Mouse (Mus musculus): ENCODE measurements around the gene Yipf1. TPM values are rescaled to one million over a fixed set of nuclear protein-coding genes. Genes with fewer than 3 reads are reported as not detected.
A peak's percentile ranks its signal among the peaks of the same experiment; 100 is the strongest.

Gene Yipf1
- polyA plus RNA-seq (2015; fragmentation: Nextera tagmentation; extraction: Ambion mirVana), result 84.3 and 87.2 TPM in 2 replicates

DNA sequence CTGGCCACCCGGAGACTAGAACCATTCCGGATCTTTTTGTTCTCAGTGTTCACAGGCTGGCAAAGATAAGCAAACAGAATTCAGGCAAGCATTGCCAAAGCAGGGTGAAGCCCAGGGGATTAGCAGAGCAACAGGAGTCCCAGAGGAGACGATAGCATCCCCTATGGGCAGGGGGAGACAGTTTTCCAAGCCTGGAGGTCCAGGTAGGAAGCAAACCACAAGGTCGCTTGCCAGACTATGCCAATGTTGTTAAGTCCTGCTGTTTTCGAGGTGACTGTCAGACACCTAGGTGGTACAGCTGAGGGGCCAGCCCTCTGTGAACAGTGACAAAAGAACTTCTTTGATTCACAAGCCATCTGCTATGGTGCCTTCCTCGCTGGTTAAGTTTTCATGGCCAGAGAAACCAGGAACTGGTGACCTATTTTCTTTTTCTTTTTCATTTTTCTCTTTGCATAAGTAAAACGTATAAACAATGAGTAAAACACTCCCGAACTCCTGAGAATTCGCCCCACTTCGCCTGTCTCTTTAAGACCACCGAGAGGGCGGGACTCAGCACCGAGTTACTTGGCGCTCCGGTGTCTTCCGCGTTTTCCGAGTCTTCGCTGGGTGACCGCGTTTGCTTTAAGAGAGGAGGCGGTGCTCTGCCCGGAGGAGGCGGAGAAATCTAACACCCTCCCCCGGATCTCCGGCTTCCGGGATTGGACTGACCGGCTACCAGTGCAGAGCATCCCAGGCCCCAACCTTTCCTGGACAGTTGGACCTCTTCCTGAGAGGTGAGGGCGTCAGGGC is at the start of gene Yipf1:
Gene Yipf1 (plus strand): TSS at position 674 of the 789 bp plus-strand sequence.
- peak; percentile 92 for DNase-seq (ENCODE audit: low spot score)

DNA sequence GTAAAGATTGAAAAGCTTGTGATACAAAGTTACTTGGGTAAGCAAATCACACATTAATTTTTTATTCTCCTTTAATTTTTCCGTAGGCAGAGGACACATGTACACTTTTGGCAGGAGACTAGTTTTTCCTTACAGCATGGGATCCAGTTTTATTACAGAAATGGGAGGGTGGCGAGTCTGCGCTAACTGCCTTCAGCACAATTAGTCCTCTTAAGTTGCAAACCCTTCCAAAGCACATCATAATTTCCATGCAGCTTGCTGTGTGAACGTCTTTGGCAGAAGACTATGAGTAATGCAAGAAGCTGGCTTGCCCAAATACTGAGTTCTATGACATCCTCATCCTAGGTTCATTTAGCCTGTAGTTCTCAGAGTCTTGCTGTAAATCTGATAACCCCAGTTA is 40.5 kb upstream of the Yipf1 start:
- DNase-seq (ENCODE audit: low spot score), result no peak

DNA sequence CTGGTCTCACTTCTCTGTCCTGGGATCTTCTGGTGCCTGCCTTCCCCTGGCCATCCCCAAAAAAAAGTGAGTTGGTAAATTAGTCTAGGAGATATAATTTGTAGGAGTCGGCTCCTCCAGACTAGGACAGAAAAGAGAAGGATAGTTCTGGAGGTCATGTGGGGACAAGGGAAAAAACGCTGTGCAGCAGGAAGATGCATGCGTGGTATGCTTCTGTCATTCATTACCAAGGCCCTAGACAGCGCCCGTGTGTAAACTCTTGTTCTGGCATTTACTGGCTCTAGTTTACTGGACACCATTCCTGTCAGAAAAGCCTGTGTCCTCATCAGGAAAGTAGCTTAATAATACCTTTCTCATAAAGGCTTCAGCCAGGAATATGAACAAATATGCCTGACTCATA is 39.7 kb upstream of the Yipf1 start:
- DNase-seq (ENCODE audit: low spot score), result no peak

GRCm38 (mm10) chr4:107278188-107278707 is 35.9 kb upstream of the Yipf1 start:
- DNase-seq (ENCODE audit: low spot score), result no peak

DNA sequence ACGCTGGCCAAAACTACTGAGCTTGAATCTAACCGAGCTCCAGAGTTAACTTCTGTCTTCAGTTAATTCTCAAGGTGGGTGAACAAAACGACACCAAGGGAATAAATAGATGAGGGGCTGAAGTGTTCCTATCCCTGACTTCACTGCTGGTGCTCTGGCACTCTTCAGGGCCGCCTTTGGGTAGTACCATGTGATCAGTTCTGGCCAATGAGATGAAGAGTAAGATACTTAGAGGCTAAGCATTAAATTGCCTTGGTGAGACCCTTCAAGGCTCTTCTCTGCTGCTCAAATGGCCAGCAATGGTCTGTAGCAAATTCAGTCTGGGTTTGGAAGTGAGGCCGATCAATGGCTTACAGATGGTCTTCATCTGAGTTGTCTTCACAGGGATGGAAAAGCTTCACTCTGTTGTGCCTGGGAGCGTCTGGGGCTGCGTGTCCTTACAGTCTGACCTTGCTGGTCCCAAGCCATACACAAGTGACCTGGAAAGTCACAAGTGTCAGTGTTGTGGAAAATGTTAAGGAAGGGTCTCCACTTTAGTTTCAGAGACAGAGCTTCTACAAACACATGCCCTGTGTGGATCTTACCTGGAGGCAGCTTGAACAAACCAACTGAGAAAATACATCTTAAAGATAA is 33.2 kb upstream of the Yipf1 start:
- no peak for DNase-seq (ENCODE audit: low spot score)

DNA sequence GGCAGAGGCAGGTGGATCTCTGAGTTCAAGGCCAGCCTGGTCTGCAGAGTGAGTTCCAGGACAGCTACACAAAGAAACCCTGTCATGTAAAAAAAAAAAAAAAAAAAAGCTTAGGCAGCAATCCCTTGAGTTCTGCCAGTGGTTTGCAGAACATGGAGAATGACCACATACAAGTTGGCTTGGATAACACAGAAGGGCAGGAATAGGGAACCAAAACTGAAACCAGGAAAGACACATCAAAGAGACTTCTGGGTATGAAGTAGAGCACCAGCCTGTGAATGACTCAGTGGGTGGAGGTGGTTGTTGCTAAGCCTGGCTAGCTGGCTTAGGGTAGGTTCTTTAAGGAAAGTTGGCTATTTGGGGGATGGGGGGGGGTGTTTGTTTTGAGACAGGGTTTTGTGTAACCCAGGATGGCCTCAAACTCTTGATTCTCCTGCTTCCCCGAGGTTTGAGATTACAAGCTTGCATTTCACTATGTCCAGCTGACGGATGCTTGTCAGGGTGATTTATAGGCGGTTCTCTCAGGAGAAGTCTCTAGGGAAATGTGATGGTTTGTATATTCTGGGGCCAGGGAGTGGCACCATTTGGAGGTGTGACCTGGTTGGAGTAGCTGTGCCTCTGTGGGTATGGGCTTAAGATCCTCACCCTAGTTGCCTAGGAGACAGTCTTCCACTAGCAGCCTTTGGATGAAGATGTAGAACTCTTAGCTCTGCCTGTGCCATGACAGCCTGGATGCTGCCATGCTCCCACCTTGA is 28.5 kb upstream of the Yipf1 start:
- no peak for DNase-seq (ENCODE audit: low spot score)

DNA sequence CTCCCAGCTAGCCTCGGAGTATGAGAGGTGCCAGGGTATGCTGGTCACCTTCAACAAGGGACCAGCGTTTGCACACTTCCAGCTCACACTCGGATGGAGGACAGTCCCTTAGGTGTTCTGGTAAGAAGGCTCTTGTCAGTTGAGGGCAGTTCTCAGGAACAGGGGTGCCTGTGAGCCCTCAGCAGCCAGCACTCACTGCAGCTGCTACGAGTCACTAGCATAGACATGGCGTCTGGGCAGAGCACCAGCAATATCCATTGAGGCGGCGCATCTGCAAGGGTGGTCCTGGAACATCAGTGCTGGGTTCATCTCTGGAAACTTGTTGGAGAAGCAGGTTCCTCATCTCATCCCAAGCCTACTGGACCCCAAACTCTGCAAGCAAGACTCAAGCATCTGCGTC is 27.8 kb upstream of the Yipf1 start:
- no peak for DNase-seq (ENCODE audit: low spot score)

- DNase-seq (ENCODE audit: low spot score), result no peak
Measured at GRCm38 (mm10) chr4:107287517-107287916, 26.6 kb upstream of the Yipf1 start.

DNA sequence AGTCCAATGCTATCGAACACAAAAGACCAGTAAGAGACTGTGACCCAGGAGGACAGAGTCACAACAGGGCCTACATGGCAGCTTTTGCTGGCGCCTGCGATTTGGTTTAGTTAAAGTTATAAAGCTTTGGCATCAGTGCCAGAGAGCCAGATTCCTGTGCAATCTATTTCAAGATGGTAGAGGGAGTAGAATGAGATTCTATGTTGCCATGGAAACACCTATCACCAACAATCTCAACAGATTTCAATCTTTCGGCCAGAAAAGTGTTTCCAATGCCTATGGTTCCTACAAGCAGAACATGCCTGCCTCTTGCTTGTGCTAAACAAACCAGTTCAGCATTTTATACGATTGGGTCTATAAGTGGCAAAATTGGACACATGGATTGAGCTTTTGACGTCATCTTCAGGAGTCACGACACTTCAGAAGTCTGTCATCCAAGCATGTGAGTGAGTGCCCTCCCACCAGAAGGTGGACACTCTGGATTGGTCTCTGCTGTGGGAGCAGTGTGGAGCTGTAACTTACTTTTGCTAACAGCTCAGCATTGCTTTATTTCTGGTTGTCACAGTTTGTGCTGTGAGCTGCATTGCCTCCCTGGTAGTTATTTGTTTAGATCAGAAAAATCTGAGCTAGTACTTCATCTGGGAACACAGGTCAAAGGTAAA is 22.4 kb upstream of the Yipf1 start:
- DNase-seq (ENCODE audit: low spot score), result no peak

- no peak for DNase-seq (ENCODE audit: low spot score)
Measured at GRCm38 (mm10) chr4:107292273-107292662, 21.9 kb upstream of the Yipf1 start.

GRCm38 (mm10) chr4:107298071-107298606 is 16.0 kb upstream of the Yipf1 start:
- no peak for DNase-seq (ENCODE audit: low spot score)

DNA sequence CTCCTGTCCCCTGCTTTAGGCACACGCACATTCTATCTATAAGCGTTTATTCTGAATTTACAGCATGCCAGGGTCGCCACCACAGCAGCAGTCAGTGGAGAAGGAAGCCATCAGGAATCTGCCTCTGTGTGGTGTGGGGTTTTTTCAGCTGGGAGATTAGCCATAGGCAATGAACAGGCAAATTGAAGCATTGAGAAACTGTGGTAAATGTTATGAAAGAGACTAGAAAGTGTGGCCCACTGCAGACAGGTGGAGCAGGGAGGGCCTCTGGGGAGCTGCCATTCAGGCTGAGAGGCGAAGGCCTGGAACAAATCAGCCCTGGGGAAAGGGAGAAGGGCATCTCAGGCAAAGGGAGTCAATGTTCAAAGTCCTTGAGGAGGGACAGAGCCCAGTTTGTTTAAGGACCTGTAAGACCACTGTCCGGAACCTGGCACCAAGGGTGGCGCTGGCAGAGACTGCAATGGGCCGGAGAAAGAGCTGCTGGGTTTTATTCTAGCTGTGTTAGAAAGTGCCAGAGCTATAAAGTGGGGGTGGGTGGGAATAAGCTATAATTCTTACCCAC is 14.3 kb upstream of the Yipf1 start:
- DNase-seq (ENCODE audit: low spot score), result no peak

DNA sequence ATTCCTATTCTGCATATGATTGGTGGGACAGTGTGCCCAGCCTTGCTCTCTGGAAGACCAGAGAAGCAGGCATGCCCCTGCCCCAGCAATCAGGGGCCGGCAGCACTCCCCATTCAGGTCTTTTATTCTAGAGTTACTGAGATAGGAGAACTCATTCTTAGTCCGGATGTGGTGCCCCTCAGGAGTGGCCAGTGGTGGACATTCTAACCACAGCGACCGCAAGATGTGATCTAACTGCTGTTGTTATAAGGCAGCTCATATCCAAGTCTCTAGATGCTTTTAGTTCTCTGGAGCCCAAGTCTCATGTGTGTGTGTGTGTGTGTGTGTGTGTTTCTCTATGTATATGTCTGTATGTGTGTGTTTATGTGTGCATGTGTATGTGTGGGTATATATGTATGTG is 13.8 kb upstream of the Yipf1 start:
- DNase-seq (ENCODE audit: low spot score), result no peak

DNA sequence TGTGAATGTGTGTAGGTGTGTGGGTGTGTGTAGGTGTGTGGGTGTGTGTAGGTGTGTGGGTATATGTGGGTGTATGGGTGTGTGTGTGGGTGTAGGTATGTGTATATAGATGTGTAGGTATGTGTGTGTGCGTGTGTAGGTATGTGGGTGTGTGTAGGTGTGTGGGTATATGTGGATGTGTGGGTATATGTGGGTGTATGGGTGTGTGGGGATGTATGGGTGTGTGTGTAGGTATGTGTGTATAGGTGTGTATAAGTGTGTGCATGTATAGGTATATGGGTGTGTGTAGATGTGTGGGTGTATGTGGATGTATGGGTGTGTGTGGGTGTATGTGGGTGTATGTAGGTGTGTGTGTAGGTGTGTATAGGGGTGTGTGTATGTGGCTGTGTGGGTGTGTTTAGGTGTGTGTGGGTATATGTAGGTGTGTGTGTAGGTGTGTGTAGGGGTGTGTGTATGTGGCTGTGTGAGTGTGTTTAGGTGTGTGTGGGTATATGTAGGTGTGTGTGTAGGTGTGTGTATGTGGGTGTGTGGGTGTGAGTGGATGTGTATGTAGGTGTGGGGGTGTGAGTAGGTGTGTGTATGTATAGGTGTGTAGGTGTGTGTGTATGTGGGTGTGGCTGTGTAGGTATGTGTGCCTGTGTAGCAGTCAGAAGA is 13.1 kb upstream of the Yipf1 start:
- DNase-seq (ENCODE audit: low spot score), result no peak

- DNase-seq (ENCODE audit: low spot score), result no peak
Measured at GRCm38 (mm10) chr4:107302221-107302620, 11.9 kb upstream of the Yipf1 start.

DNA sequence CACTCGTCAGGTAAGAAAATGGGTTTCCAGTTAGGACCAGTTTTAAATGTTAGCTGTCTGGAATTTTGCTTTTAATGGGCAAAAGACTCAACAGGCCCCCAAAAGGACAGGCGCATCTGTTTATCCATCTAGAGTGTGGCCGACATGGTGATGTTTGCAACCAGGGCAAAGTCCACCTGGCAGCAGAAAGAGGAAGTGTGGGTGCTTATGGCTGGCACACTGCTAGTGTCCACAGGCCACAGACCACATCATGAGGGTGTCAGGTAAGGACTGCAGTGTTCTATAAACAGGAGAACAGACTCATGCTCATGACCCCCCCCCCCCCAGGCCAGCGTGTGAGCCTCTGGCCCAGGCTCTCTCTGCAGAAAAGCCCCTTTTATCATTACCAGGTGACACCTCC is 11.3 kb upstream of the Yipf1 start:
- no peak for DNase-seq (ENCODE audit: low spot score)

DNA sequence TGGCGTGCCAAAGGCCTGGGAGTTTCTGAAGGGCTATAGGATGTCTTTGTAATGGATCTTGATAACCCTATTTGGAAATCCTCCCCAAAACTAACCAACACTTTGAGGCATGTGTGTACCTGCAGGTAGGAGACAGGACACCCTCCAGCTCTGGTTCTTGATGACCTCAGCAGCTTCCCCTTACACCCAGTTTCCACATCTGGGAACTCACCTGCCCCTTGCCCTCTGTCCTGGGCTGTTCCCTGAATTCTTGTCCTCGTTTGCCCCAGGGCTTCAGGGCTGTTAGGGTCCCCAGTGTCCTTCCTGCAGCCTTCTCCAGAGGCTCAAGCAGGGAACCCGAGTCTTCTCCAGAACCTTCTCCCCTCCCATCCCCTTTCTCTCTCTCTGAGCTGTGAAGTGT is 10.6 kb upstream of the Yipf1 start:
- no peak for DNase-seq (ENCODE audit: low spot score)

- DNase-seq (ENCODE audit: low spot score), result no peak
Measured at GRCm38 (mm10) chr4:107306966-107307365, 7.2 kb upstream of the Yipf1 start, which contains the start of gene Dio1. Dio1 (minus strand) TSS chr4:107307169.

- DNase-seq (ENCODE audit: low spot score), result no peak
Measured at GRCm38 (mm10) chr4:107314479-107314805, 279 bp downstream of the Yipf1 start.

DNA sequence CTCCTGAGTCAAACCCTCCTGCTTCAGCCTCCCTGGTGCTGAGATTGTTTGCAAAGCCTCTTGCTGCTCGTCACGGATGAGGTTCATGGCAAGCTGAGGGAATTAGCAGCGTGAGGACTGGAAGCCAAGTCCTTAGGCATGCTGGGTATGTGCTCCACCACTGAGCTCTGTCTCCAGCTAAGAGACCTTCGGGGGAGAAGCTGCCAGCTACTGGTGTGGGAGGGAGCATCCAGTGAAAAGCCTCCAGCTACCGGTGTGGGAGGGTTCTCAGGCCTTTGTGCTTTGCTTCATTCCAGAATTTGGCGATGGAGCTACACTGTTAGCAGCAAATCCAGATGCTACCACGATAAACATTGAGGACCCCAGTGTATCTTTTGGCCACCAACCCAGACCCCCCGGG is 4.5 kb downstream of the Yipf1 start:
- DNase-seq (ENCODE audit: low spot score), result no peak

Data from thymus, postnatal 0 days (tissue).